Mouse (Mus musculus) myocyte (in vitro differentiated cells): ENCODE measurements at regions not wholly inside any gene's neighbourhood (a gene's known extent, or its start where the extent isn't known, plus 50 kb on each side); places are given as distances from the start of the nearest gene placed in this dataset.

ENCODE experiments used
- H3K27me3 ChIP-seq: one replicate; pipeline ENCODE4 v1.6.1; 2011; ENCODE audit not compliant: control insufficient read depth, insufficient read depth, insufficient read length
- H3K36me3 ChIP-seq: one replicate; pipeline ENCODE4 v1.6.1; 2011; ENCODE audit not compliant: control insufficient read depth, insufficient read depth
- H3K4me2 ChIP-seq: one replicate; pipeline ENCODE4 v1.6.1; 2011; ENCODE audit warnings: low read depth, control low read depth
- H3K4me3 ChIP-seq: one replicate; pipeline ENCODE4 v1.5.1; 2011; ENCODE audit warnings: mild to moderate bottlenecking, control low read depth, moderate library complexity
- H3K79me2 ChIP-seq: one replicate; pipeline ENCODE4 v1.6.1; 2011; ENCODE audit not compliant: control insufficient read depth, insufficient read depth
- H3ac ChIP-seq: one replicate; pipeline ENCODE4 v1.6.1; 2011; ENCODE audit not compliant: control insufficient read depth, insufficient read length
- CEBPB ChIP-seq: IDR thresholded peaks from 2 replicates; pipeline ENCODE4 v1.6.1; 2011; ENCODE audit warnings: mild to moderate bottlenecking, moderate library complexity; ENCODE audit not compliant: poor library complexity, insufficient read depth, severe bottlenecking
- E2F4 ChIP-seq: IDR thresholded peaks from one replicate; pipeline ENCODE4 v1.6.1; 2011; ENCODE audit warnings: mild to moderate bottlenecking, control low read depth, moderate library complexity; ENCODE audit not compliant: insufficient read depth
- MAX ChIP-seq: IDR thresholded peaks from one replicate; pipeline ENCODE4 v1.6.1; 2011; ENCODE audit warnings: low read depth, mild to moderate bottlenecking, control low read depth
- MYOD1 ChIP-seq, 3 experiments: IDR thresholded peaks; one replicate each; pipeline ENCODE4 v1.6.1; 2011; ENCODE audit warnings: control low read depth in 2 of 3, low read depth in 2 of 3, mild to moderate bottlenecking in 2 of 3, moderate library complexity in 1 of 3; ENCODE audit not compliant: insufficient read length in 2 of 3, control insufficient read depth in 1 of 3
- MYOG ChIP-seq, 3 experiments: IDR thresholded peaks; one replicate each; pipeline ENCODE4 v1.6.1; 2011; ENCODE audit warnings: control low read depth in 2 of 3, low read depth in 2 of 3, mild to moderate bottlenecking in 2 of 3; ENCODE audit not compliant: insufficient read length in 2 of 3, control insufficient read depth in 1 of 3, insufficient read depth in 1 of 3
- POLR2A ChIP-seq: IDR thresholded peaks from one replicate; pipeline ENCODE4 v1.6.1; 2011; ENCODE audit warnings: low read depth, mild to moderate bottlenecking, control low read depth, moderate library complexity; ENCODE audit not compliant: insufficient read length
- POLR2AphosphoS2 ChIP-seq: IDR thresholded peaks from one replicate; pipeline ENCODE4 v1.6.1; 2011; ENCODE audit warnings: low read depth, control low read depth; ENCODE audit not compliant: insufficient read length
- REST ChIP-seq: IDR thresholded peaks from one replicate; pipeline ENCODE4 v1.6.1; 2011; ENCODE audit warnings: mild to moderate bottlenecking, control low read depth, moderate library complexity; ENCODE audit not compliant: insufficient read depth, insufficient read length
- SRF ChIP-seq: IDR thresholded peaks from one replicate; pipeline ENCODE4 v1.6.1; 2011; ENCODE audit warnings: low read depth; ENCODE audit not compliant: control insufficient read depth, insufficient read length
- TCF12 ChIP-seq: IDR thresholded peaks from one replicate; pipeline ENCODE4 v1.6.1; 2011; ENCODE audit warnings: mild to moderate bottlenecking, control low read depth; ENCODE audit not compliant: poor library complexity, insufficient read depth, severe bottlenecking
- TCF3 ChIP-seq: IDR thresholded peaks from one replicate; pipeline ENCODE4 v1.6.1; 2011; ENCODE audit warnings: low read depth, control low read depth; ENCODE audit not compliant: insufficient read length
- USF1 ChIP-seq: IDR thresholded peaks from one replicate; pipeline ENCODE4 v1.6.1; 2011; ENCODE audit warnings: low read depth, mild to moderate bottlenecking, control low read depth, moderate library complexity

DNA sequence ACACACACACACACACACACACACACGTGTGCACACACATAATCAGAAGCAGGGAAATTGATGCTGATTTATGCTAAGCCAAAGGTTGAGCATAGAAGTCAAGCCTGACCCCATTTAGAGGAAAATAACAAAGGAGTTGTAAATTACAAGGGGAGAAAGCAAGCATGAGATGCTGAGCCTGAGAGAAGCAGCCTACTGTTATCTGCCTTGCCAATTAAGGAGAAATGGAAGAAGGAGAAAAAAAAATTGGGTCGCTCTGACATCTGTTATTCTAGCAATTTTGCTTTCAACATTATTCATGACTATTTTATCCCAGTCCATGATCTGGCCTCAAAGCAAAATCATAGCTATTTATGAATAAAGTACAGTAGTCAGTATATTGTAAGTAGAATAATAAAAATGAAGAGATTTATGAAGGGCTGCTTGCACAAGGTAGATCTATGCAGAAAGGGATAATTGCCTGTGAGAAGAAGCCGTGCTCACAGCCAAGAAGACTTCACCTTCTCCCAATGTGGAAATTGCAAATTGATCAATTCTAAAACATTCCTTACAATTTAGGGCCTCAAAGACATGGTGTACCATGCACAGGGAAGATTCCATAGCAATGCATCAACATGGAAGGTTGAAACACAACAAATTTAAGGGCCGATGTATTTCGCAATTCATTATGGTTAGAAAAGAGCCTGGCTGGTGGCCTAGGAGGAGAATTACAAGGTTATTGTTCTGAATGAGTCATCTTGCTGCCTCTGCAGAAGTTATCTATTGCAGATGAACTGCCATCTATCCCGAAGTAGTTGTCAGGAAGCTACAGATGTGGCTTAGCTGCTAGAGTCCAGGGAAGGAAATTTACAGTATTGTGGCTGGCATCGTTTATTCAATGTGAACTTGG lies 585.7 kb downstream of the Zfp619 start:
- Histone ChIP-seq H3K4me2 (no peak overlapping the region), H3ac (no peak overlapping the region), H3K27me3 (no peaks in the 10 kb centered on the region), H3K4me3 (no peak overlapping the region), H3K36me3 (no peaks in the 10 kb centered on the region), H3K79me2 (no peaks in the 10 kb centered on the region)
- TF ChIP-seq POLR2AphosphoS2 (no peak), MYOD1 (IDR thresholded peaks at IDR 0.05; ENCODE audit: control insufficient read depth in 1 of 3, insufficient read length in 2 of 3, low read depth in 2 of 3) (no peak), TCF12 (no peak), CEBPB (no peak), TCF3 (no peak), POLR2A (no peak), E2F4 (no peak), MAX (no peak)

DNA sequence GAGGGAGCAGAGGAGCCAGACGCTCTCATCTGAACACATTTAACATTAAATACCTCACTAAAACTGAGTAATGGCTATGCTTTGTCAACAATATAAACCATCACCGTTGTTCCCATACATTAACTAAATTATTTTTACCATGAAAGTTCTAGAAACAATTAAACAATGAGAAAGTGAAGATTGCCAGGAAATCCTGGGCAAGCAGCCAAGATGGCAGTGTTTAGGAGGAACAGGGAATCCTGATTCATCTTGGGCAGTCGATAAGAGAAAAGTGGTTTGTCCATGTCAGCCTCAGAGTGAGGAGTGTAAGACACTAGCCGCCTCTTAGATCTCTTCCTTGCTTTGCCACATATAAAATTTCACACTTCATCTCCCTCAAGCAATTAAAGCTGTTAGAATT lies 625.3 kb downstream of the Zfp619 start:
- H3K79me2 ChIP-seq, result no peaks in the 10 kb centered on the region
- no peaks in the 10 kb centered on the region for H3K36me3 ChIP-seq
- no peak overlapping the region for H3ac ChIP-seq
- H3K4me3 ChIP-seq, result no peak overlapping the region
- TF ChIP-seq MYOD1 (IDR thresholded peaks at IDR 0.05; ENCODE audit: control insufficient read depth in 1 of 3, insufficient read length in 2 of 3, low read depth in 2 of 3), result no peak
- no peak for TF ChIP-seq MAX
- no peak for TF ChIP-seq MYOG (IDR thresholded peaks at IDR 0.05; ENCODE audit: control insufficient read depth in 1 of 3, insufficient read depth in 1 of 3, insufficient read length in 2 of 3, low read depth in 2 of 3)
- TF ChIP-seq POLR2AphosphoS2, result no peak
- TF ChIP-seq USF1, result no peak
- TF ChIP-seq REST, result no peak
- TF ChIP-seq TCF12, result no peak
- TF ChIP-seq TCF3, result no peak
- TF ChIP-seq POLR2A, result no peak
- no peak for TF ChIP-seq E2F4
- no peak for TF ChIP-seq CEBPB
- no peak for TF ChIP-seq SRF
- no peak overlapping the region for H3K4me2 ChIP-seq
- H3K27me3 ChIP-seq, result no peaks in the 10 kb centered on the region

- Histone ChIP-seq H3K79me2 (no peaks in the 10 kb centered on the region), H3K36me3 (no peaks in the 10 kb centered on the region), H3ac (no peak overlapping the region), H3K27me3 (no peaks in the 10 kb centered on the region), H3K4me3 (no peak overlapping the region), H3K4me2 (no peak overlapping the region)
- TF ChIP-seq CEBPB (no peak), REST (no peak), MAX (no peak), POLR2AphosphoS2 (no peak), POLR2A (no peak), TCF3 (no peak), TCF12 (no peak), MYOD1 (IDR thresholded peaks at IDR 0.05; ENCODE audit: control insufficient read depth in 1 of 3, insufficient read length in 2 of 3, low read depth in 2 of 3) (no peak), USF1 (no peak), MYOG (IDR thresholded peaks at IDR 0.05; ENCODE audit: control insufficient read depth in 1 of 3, insufficient read depth in 1 of 3, insufficient read length in 2 of 3, low read depth in 2 of 3) (no peak), SRF (no peak), E2F4 (no peak)
Observed at GRCm38 (mm10) chr7:40144431-40144830, 626.9 kb downstream of the Zfp619 start.

- no peak for TF ChIP-seq TCF12
- no peak for TF ChIP-seq MYOG (IDR thresholded peaks at IDR 0.05; ENCODE audit: control insufficient read depth in 1 of 3, insufficient read depth in 1 of 3, insufficient read length in 2 of 3, low read depth in 2 of 3)
- no peak for TF ChIP-seq SRF
- no peak for TF ChIP-seq USF1
- TF ChIP-seq POLR2AphosphoS2, result no peak
- TF ChIP-seq REST, result no peak
Observed at GRCm38 (mm10) chr7:40177570-40177969, 660.0 kb downstream of the Zfp619 start.

GRCm38 (mm10) chr7:40195366-40195765 lies 677.8 kb downstream of the Zfp619 start:
- no peak for TF ChIP-seq POLR2A
- no peak for TF ChIP-seq TCF12
- TF ChIP-seq SRF, result no peak
- no peak for TF ChIP-seq MYOG (IDR thresholded peaks at IDR 0.05; ENCODE audit: control insufficient read depth in 1 of 3, insufficient read depth in 1 of 3, insufficient read length in 2 of 3, low read depth in 2 of 3)
- TF ChIP-seq MYOD1 (IDR thresholded peaks at IDR 0.05; ENCODE audit: control insufficient read depth in 1 of 3, insufficient read length in 2 of 3, low read depth in 2 of 3), result no peak
- TF ChIP-seq REST, result no peak
- no peak for TF ChIP-seq USF1
- no peak for TF ChIP-seq MAX
- TF ChIP-seq POLR2AphosphoS2, result no peak
- TF ChIP-seq CEBPB, result no peak
- no peak for TF ChIP-seq E2F4
- TF ChIP-seq TCF3, result no peak
- no peak overlapping the region for H3K4me2 ChIP-seq
- H3K27me3 ChIP-seq, result no peaks in the 10 kb centered on the region
- no peak overlapping the region for H3ac ChIP-seq
- H3K4me3 ChIP-seq, result no peak overlapping the region
- H3K79me2 ChIP-seq, result no peaks in the 10 kb centered on the region
- no peaks in the 10 kb centered on the region for H3K36me3 ChIP-seq

More at GRCm38 (mm10) chr7:40177570-40177969, 660.0 kb downstream of the Zfp619 start:
- Histone ChIP-seq H3K4me3 (no peak overlapping the region), H3ac (no peak overlapping the region), H3K4me2 (no peak overlapping the region), H3K36me3 (no peaks in the 10 kb centered on the region), H3K79me2 (no peaks in the 10 kb centered on the region), H3K27me3 (no peaks in the 10 kb centered on the region)
